Mouse (Mus musculus) lung, postnatal 0 days (tissue): ENCODE measurements at regions not wholly inside any gene's neighbourhood (a gene's known extent, or its start where the extent isn't known, plus 50 kb on each side); places are given as distances from the start of the nearest gene placed in this dataset.

Experiments
- CTCF ChIP-seq: IDR thresholded peaks from 2 replicates; pipeline ENCODE4 v1.5.1; 2016; ENCODE audit warnings: antibody characterized with exemption, mild to moderate bottlenecking
- EP300 ChIP-seq: IDR thresholded peaks from 2 replicates; pipeline ENCODE4 v1.6.1; 2016; ENCODE audit warnings: antibody characterized with exemption, mild to moderate bottlenecking, control low read depth

- TF ChIP-seq EP300, result no peak
- TF ChIP-seq CTCF, result peak; percentile 96
Measured at GRCm38 (mm10) chr6:31664495-31664894, 100.7 kb upstream of the Podxl start.
